Mouse (Mus musculus) lung, embryonic 14.5 days (tissue): ENCODE data around the gene Gm9195. TPM values are rescaled to one million over a fixed set of nuclear protein-coding genes. Genes with fewer than 3 reads are reported as not detected.

Source experiments
- ATAC-seq: fragments of 200-750 bp; cut with Nextera tagmentation; 2 replicates; pipeline ENCODE4 v1.8.0; 2017; ENCODE audit warnings: mild to moderate bottlenecking, moderate TSS enrichment, moderate library complexity; ENCODE audit not compliant: insufficient read depth
- DNase-seq: peaks from one replicate; pipeline ENCODE4 v3.0.0-alpha.2; 2015
- H3K27ac ChIP-seq: fragments of 300-500 bp; sonication (generic); 2 replicates; pipeline ENCODE4 v1.5.1; 2014; ENCODE audit warnings: low read depth, mild to moderate bottlenecking, moderate library complexity
- H3K27me3 ChIP-seq: fragments of 300-500 bp; sonication (generic); 2 replicates; pipeline ENCODE4 v1.6.1; 2014; ENCODE audit warnings: low read length, control low read depth; ENCODE audit not compliant: insufficient read depth
- H3K36me3 ChIP-seq: fragments of 300-500 bp; sonication (generic); 2 replicates; pipeline ENCODE4 v1.6.1; 2014; ENCODE audit warnings: control low read depth; ENCODE audit not compliant: insufficient read depth
- H3K4me1 ChIP-seq: fragments of 300-500 bp; sonication (generic); 2 replicates; pipeline ENCODE4 v1.6.1; 2014; ENCODE audit warnings: antibody characterized with exemption, control low read depth; ENCODE audit not compliant: insufficient read depth
- H3K4me2 ChIP-seq: fragments of 300-500 bp; sonication (generic); 2 replicates; pipeline ENCODE4 v1.6.1; 2014; ENCODE audit warnings: mild to moderate bottlenecking
- H3K4me3 ChIP-seq: fragments of 300-500 bp; sonication (generic); 2 replicates; pipeline ENCODE4 v1.5.1; 2014; ENCODE audit warnings: low read depth, low read length
- H3K9ac ChIP-seq: fragments of 300-500 bp; sonication (generic); 2 replicates; pipeline ENCODE4 v1.6.1; 2014
- H3K9me3 ChIP-seq: fragments of 300-500 bp; sonication (generic); 2 replicates; pipeline ENCODE4 v1.6.1; 2016; ENCODE audit warnings: low read depth, low read length, control low read depth
- CTCF ChIP-seq: IDR thresholded peaks from 2 replicates; pipeline ENCODE4 v1.5.1; 2016; ENCODE audit warnings: antibody characterized with exemption, low read depth
- WGBS: fragments of 180-500 bp; shearing (Covaris S2); extraction: QIAGEN DNeasy Blood & Tissue Kit; methylation state at CpG from one replicate; pipeline ENCODE4 v1.1.7; 2014; 5-methylcytosine and 5-hydroxymethylcytosine counted together
- polyA plus RNA-seq: library from polyadenylated mRNA; unstranded; fragments of >200 nt; fragmentation: Nextera tagmentation; extraction: Ambion mirVana; gene quantifications from 2 replicates; pipeline ENCODE4 v1.2.1, GENCODE M21; 2014

Gm9195 gene
- polyA plus RNA-seq, 1 experiment from 2014 or later = not detected

- no peak for ATAC-seq
These were observed 17.1 kb downstream of the Gm9195 start for GRCm38 (mm10) chr14:72474501-72474900.

GRCm38 (mm10) chr14:72468429-72468828 lies 23.2 kb downstream of the Gm9195 start:
- TF ChIP-seq CTCF = no peak
- Histone ChIP-seq H3K4me1 (no peaks in the 10 kb centered on the region), H3K27ac (no peak overlapping the region), H3K9ac (no peak overlapping the region), H3K4me2 (no peak overlapping the region), H3K9me3 (no peaks in the 10 kb centered on the region), H3K36me3 (no peaks in the 10 kb centered on the region), H3K4me3 (no peak overlapping the region), H3K27me3 (no peaks in the 10 kb centered on the region)
- DNase-seq (no peak), ATAC-seq (no peak)
- 36% methylated on average over 4 of the region's 4 CpGs for WGBS

More at GRCm38 (mm10) chr14:72474501-72474900, 17.1 kb downstream of the Gm9195 start:
- no peak for TF ChIP-seq CTCF
- Histone ChIP-seq H3K4me2 (no peak overlapping the region), H3K9me3 (no peaks in the 10 kb centered on the region), H3K4me1 (no peaks in the 10 kb centered on the region), H3K4me3 (no peak overlapping the region), H3K36me3 (no peaks in the 10 kb centered on the region), H3K27me3 (no peaks in the 10 kb centered on the region), H3K27ac (no peak overlapping the region), H3K9ac (no peak overlapping the region)
- no peak for DNase-seq
- WGBS = 69% methylated on average over 1 of the region's 1 CpGs

- WGBS = 90% methylated on average over 3 of the region's 3 CpGs
- Histone ChIP-seq H3K4me3 (no peak overlapping the region), H3K9ac (no peak overlapping the region), H3K4me1 (no peaks in the 10 kb centered on the region), H3K27ac (no peak overlapping the region), H3K36me3 (no peaks in the 10 kb centered on the region), H3K27me3 (no peaks in the 10 kb centered on the region), H3K4me2 (no peak overlapping the region), H3K9me3 (no peaks in the 10 kb centered on the region)
- ATAC-seq = no peak
- no peak for DNase-seq
- TF ChIP-seq CTCF = no peak
These were observed 25.3 kb downstream of the Gm9195 start for GRCm38 (mm10) chr14:72466384-72466783.

GRCm38 (mm10) chr14:72461591-72461990 lies 30.0 kb downstream of the Gm9195 start:
- TF ChIP-seq CTCF = no peak
- Histone ChIP-seq H3K4me2 (no peak overlapping the region), H3K4me3 (no peak overlapping the region), H3K36me3 (no peaks in the 10 kb centered on the region), H3K27me3 (no peaks in the 10 kb centered on the region), H3K27ac (no peak overlapping the region), H3K4me1 (no peaks in the 10 kb centered on the region), H3K9me3 (no peaks in the 10 kb centered on the region), H3K9ac (no peak overlapping the region)
- 63% methylated on average over 1 of the region's 1 CpGs for WGBS
- no peak for DNase-seq
- ATAC-seq = no peak

GRCm38 (mm10) chr14:72460291-72460690 lies 31.3 kb downstream of the Gm9195 start:
- ATAC-seq (no peak), DNase-seq (no peak)
- Histone ChIP-seq H3K4me3 (no peak overlapping the region), H3K36me3 (no peaks in the 10 kb centered on the region), H3K9ac (no peak overlapping the region), H3K4me2 (no peak overlapping the region), H3K27me3 (no peaks in the 10 kb centered on the region), H3K27ac (no peak overlapping the region), H3K4me1 (no peaks in the 10 kb centered on the region), H3K9me3 (no peaks in the 10 kb centered on the region)
- WGBS = 63% methylated on average over 2 of the region's 2 CpGs
- TF ChIP-seq CTCF = no peak

GRCm38 (mm10) chr14:72458930-72459329 lies 32.7 kb downstream of the Gm9195 start:
- TF ChIP-seq CTCF = no peak

GRCm38 (mm10) chr14:72447141-72448091 lies 44.2 kb downstream of the Gm9195 start:
- peak; percentile 75 for TF ChIP-seq CTCF
- H3K9me3 ChIP-seq = no peaks in the 10 kb centered on the region
- ATAC-seq = peak; percentile 64; the same call in 1 of the 2 replicates
- no peaks in the 10 kb centered on the region for H3K36me3 ChIP-seq
- no peaks in the 10 kb centered on the region for H3K4me1 ChIP-seq
- no peaks in the 10 kb centered on the region for H3K27me3 ChIP-seq
- H3K4me2 ChIP-seq = no peak overlapping the region
- no peak overlapping the region for H3K4me3 ChIP-seq
- no peak overlapping the region for H3K9ac ChIP-seq
- DNase-seq = peak; percentile 76
- H3K27ac ChIP-seq = no peak overlapping the region
- WGBS = 49% methylated on average over 9 of the region's 9 CpGs

More at GRCm38 (mm10) chr14:72458930-72459329, 32.7 kb downstream of the Gm9195 start:
- Histone ChIP-seq H3K27me3 (no peaks in the 10 kb centered on the region), H3K36me3 (no peaks in the 10 kb centered on the region), H3K4me2 (no peak overlapping the region), H3K9ac (no peak overlapping the region), H3K9me3 (no peaks in the 10 kb centered on the region), H3K27ac (no peak overlapping the region), H3K4me1 (no peaks in the 10 kb centered on the region), H3K4me3 (no peak overlapping the region)
- WGBS = 91% methylated on average over 1 of the region's 1 CpGs
- ATAC-seq (no peak), DNase-seq (no peak)
